Mouse (Mus musculus) small intestine, adult 2 months (tissue): ENCODE measurements around the gene Copz1.

Experiments used
- CTCF ChIP-seq: fragments of 200-500 bp; IDR thresholded peaks from 2 replicates; pipeline ENCODE4 v1.5.1; 2012; ENCODE audit warnings: low read depth, mild to moderate bottlenecking, control low read depth, inconsistent platforms, low read length, moderate library complexity, mixed read lengths; ENCODE audit not compliant: insufficient replicate concordance, insufficient read length; ENCODE audit errors: extremely low read depth
- POLR2A ChIP-seq: fragments of 200-500 bp; IDR thresholded peaks from 2 replicates; pipeline ENCODE4 v1.6.1; 2012; ENCODE audit warnings: low read depth, mild to moderate bottlenecking, control low read depth, inconsistent platforms, low read length, moderate library complexity

- TF ChIP-seq CTCF (no peak), POLR2A (no peak)
Observed at GRCm38 (mm10) chr15:103239130-103239684, 33.3 kb upstream of the Copz1 start.
